Mouse (Mus musculus): ENCODE data around the gene Plk3.

Gene Plk3

DNA sequence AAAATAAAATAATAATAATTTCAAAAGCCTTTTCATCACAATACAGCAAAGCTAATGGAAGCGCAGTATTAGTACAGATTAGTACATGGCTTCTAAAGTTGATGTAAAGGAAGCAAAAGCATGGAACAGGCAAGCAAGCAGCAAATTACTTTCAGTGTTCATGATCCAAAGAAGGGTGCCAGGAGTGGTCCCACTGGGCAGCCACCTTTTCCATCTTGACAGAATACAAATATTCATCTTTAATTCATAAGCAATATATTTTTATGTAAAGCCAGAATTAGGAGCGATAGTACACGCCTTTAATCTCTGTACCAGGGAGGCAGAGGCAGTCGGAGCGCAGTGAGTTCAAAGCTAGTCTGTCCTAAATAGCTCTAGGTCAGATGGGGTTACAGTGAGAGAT, 14.1 kb downstream of the Plk3 start:
- no peak for DNase-seq (ENCODE audit: low spot score)

DNA sequence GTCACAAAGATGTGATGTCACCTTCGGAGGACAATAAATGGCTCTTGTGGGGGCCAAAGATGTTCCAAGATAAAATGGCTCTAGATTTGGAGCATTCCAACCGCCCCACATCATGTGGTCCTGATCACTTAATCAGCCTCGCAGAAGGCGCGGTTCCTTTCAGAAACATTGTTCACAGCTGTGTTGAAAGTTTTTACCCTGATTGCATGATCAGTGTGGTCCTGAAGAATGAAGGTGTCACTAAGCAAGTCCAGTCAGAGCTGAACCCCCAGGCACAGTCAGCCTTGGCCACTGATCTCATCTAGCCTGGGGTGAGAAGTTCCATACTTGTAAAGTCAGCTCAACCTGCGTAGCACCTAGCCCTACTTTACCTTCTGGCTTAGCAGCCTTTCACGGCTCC, 15.8 kb downstream of the Plk3 start:
- no peak for DNase-seq (ENCODE audit: low spot score)

GRCm38 (mm10) chr4:117115592-117115991, 18.2 kb downstream of the Plk3 start:
- DNase-seq (ENCODE audit: low spot score) = no peak

DNA sequence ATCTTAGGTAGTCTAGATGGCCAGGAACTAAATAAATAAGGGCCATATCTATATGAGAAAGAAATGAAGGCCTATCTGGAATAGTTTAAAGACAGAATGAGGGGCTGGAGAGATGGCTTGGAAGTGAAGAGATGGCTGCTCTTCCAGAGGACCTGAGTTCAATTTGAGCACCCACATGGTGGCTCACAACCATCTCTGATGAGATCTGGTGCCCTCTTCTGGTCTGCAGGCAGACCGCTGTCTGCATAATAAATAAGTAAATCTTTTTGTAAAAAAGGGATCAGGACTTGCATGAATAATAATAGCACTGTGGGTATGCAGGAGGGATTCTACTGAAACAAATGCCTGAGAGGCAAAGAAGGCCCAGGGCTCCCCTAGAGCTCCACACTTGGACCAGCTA, 20.5 kb downstream of the Plk3 start:
- DNase-seq (ENCODE audit: low spot score) = no peak

DNA sequence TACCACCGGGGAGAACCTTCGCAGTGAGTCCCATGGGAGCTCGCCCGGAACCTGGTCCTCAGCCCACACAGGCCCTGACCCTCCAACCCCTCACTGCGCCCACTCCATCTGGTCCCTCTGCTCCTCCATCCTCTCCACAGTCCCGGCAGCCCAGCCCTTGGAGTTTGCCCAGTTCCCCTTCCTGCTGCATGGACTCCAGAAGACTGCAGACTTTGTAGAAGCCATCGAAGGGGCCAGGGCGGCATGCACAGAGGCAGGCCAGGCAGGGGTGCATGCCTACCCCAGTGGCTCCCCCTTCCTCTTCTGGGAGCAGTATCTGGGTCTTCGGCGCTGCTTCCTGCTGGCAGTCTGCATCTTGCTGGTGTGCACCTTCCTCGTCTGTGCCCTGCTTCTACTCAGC, 22.8 kb downstream of the Plk3 start:
- DNase-seq (ENCODE audit: low spot score) = no peak

GRCm38 (mm10) chr4:117110249-117110648, 23.5 kb downstream of the Plk3 start:
- DNase-seq (ENCODE audit: low spot score) = no peak

- DNase-seq (ENCODE audit: low spot score) = no peak
Observed at GRCm38 (mm10) chr4:117109330-117109729, 24.4 kb downstream of the Plk3 start.

- DNase-seq (ENCODE audit: low spot score) = no peak
Observed at GRCm38 (mm10) chr4:117108524-117108849, 25.3 kb downstream of the Plk3 start.

DNA sequence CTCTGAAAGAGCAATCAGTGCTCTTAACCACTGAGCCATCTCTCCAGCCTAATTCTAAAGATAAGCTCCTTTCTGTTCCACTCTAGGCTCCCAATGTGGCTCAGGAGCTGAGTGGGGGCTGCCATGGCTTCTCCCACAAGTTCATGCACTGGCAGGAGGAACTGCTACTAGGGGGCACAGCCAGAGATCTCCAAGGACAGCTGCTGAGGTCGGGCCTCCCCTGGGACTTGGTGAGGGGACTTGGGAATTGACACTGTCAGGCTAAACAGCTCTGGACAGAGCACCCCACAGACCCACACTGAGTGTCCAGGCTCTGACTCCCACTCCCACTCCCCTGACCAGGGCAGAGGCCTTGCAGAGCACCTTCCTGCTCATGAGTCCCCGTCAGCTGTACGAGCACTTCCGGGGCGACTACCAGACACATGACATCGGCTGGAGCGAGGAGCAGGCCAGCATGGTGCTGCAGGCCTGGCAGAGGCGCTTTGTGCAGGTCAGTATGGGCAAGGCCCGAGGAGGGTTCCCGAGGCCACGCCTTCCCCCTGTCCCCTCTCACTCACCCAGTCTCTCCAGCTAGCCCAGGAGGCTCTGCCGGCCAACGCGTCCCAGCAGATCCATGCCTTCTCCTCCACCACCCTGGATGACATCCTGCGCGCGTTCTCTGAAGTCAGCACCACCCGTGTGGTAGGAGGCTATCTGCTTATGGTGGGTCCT, 25.8 kb downstream of the Plk3 start:
- no peak for DNase-seq (ENCODE audit: low spot score)

- DNase-seq (ENCODE audit: low spot score) = no peak
Observed at GRCm38 (mm10) chr4:117105127-117105526, 28.6 kb downstream of the Plk3 start.

DNA sequence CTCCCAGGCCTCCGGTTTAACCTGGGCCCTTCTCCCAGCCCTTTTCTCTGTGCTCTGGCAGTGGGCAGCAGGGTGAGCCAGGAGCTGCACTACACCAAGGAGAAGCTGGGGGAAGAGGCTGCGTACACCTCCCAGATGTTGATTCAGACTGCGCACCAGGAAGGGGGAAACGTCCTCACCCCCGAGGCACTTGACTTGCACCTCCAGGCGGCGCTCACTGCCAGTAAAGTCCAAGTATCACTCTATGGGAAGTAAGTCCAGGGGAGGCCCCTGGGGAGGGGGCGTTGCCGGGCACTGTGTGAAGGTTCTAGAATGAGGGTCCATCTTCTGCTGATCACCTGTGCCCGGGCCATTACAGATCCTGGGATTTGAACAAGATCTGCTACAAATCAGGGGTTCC, 29.1 kb downstream of the Plk3 start:
- DNase-seq (ENCODE audit: low spot score) = no peak

DNA sequence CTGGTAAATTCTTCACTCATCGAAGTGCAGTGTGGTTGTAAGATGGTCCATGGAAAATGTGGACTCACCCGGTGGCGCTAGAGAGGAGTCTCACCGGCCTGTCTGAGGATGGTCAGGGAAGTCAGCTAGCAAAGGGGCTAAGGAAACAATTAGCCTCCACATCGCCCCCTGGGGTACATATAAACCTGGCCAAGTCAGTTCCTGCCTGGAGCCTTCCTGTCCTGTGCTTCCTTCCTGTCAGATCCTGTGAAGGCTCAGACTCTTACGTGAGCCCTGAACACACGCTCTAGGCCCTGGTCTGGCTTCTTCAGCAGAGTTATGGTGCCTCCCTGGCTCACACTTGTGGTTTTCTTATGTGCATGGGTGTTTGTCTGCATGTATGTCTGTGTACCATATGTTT, 32.5 kb downstream of the Plk3 start:
- peak; percentile 70 for DNase-seq (ENCODE audit: low spot score)

GRCm38 (mm10) chr4:117100036-117100435, 33.7 kb downstream of the Plk3 start:
- no peak for DNase-seq (ENCODE audit: low spot score)

GRCm38 (mm10) chr4:117098764-117099036, 35.1 kb downstream of the Plk3 start:
- no peak for DNase-seq (ENCODE audit: low spot score)

- peak; percentile 34 for DNase-seq (ENCODE audit: low spot score)
Observed at GRCm38 (mm10) chr4:117097969-117098763, 35.6 kb downstream of the Plk3 start.

GRCm38 (mm10) chr4:117096666-117097065, 37.1 kb downstream of the Plk3 start:
- DNase-seq (ENCODE audit: low spot score) = peak; percentile 49

- DNase-seq (ENCODE audit: low spot score) = peak; percentile 90
Observed at GRCm38 (mm10) chr4:117095551-117096452, 38.0 kb downstream of the Plk3 start, which contains the start of gene Ptch2. Gene Ptch2, plus strand, starts transcription at chr4:117096075.

DNA sequence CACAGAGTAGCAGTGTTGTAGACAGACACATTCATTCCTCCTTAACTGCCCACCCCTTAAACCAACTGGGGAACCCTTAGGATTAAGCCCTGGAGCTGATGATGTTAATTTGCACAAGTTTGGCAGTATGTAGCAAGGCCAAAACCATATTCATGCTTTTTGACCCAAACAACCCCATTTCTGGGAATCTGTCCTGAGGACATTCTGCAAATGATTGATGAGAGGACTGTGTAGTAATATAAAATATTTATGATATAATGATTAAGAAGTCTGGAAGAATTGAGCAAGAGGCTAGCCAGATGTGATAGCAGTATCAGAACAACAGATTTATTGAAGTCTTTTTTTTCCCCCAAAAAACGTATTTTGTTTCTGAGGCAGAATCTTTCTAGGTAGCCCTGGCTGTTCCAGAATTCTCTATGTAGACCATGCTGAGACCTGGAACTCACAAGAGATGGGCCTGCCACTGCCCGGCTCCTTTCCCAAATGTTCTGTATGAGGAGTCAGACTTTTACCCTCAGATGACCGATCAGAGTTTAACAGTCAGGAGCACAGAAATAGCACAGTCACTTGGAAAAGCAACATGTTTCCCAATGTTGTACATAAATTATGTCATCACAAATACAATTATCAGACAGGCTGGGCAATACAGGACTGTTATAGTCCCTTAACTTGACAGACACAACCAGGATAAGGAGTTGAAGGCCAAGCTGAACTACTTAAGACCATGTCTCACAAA, 39.0 kb downstream of the Plk3 start:
- DNase-seq (ENCODE audit: low spot score) = no peak

GRCm38 (mm10) chr4:117090586-117090985, 43.2 kb downstream of the Plk3 start:
- DNase-seq (ENCODE audit: low spot score) = no peak

DNA sequence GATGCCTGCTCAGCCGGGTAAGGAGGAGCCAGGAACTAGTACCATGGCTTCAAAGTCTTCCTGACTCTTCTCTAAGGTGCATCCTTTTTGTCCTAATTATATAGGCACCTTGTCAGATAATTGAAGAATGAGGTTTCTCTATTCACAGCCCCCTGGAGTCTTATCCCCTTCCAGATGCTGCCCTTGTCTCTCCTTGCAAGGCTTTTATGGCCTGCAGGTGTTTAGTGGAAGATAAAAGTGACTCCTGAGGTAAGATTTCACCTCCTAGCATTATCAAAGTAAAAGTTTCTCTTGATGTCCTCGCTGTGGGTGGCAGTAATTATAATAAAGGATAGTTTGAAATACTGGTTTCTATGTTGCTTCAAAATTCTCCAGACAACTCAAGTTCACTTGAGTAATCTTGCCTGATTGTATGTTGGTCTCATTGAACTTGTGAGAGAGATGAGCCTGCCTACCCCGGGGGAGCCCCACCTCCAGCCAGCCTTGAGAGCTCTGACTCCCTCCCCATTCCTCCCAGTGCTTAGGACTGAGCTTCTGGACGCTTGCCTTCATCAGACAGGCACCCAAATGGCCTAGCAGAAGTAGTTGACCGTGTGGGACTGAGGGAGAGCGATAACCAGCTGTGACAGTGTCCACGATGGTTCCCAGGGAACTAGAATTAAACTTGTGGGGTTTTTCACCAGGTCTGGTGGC, 45.7 kb downstream of the Plk3 start:
- DNase-seq (ENCODE audit: low spot score) = no peak

Data from embryo, embryonic 10.5 days (tissue).